Comparison of ENCODE assay signal across 11 mouse cellular contexts in genomic region chr17:7521127-7521526, GRCm38 (mm10).
DNase-seq lines count a peak whose midpoint lies in the region; ATAC-seq and TF ChIP-seq lines count a peak whose summit lies in the region.
"Had no signal": no experiment of that assay in that cellular context is flagged by ENCODE, and none has a peak within 500 bp of the region (broad histone marks: within the 10 kb centered on the region; RNA-seq: fewer than 3 reads in every experiment).

No protein-coding gene starts in this region.

- no peak for TF ChIP-seq POLR2A in kidney, adult 2 months (IDR thresholded peaks at IDR 0.05; ENCODE audit: low read depth, low read length)

- peak; percentile 75 for ATAC-seq in hindbrain, embryonic 15.5 days (ENCODE audit: low FRiP score, low read depth)

- no peaks in the 10 kb centered on the region for H3K9me3 ChIP-seq in hindbrain, embryonic 15.5 days
- H3K9me3 ChIP-seq: G1E; liver, embryonic 15.5 days had no signal

- DNase-seq in kidney, adult 2 months, result peak; percentile 10
- no peak for DNase-seq in kidney, adult 9 months
- DNase-seq in thymus, postnatal 0 days (ENCODE audit: low spot score), result peak; percentile 4
- no peak for DNase-seq in thymus, postnatal 14 days
- DNase-seq in gastrocnemius, postnatal 10 days, result no peak
- DNase-seq in adrenal gland, postnatal 4 days (ENCODE audit: low spot score in 2 of 2), result no peak
- DNase-seq: adrenal gland, adult 8-10 months; cerebellum, adult 9-11 months had no signal

- no peaks in the 10 kb centered on the region for H3K27me3 ChIP-seq in kidney, adult 2 months (replicated peaks; ENCODE audit: control insufficient read depth, insufficient read depth, low read length)
- no peaks in the 10 kb centered on the region for H3K27me3 ChIP-seq in hindbrain, embryonic 15.5 days
- H3K27me3 ChIP-seq: liver, embryonic 15.5 days had no signal

- no peak overlapping the region for H3K9ac ChIP-seq in hindbrain, embryonic 15.5 days
- H3K9ac ChIP-seq: liver, embryonic 15.5 days had no signal

- H3K27ac ChIP-seq in kidney, adult 2 months (ENCODE audit: insufficient read depth, low read depth, low read length), result no peak overlapping the region
- peak overlapping the region; percentile 67 for H3K27ac ChIP-seq in hindbrain, embryonic 15.5 days (replicated peaks)
- H3K27ac ChIP-seq: liver, embryonic 15.5 days had no signal

- no peak overlapping the region for H3K4me2 ChIP-seq in hindbrain, embryonic 15.5 days
- H3K4me2 ChIP-seq: liver, embryonic 15.5 days had no signal

- TF ChIP-seq CTCF in kidney, adult 2 months (conservative IDR thresholded peaks at IDR 0.05; ENCODE audit: insufficient read depth, insufficient read length, low read depth, low read length), result no peak

- H3K4me1 ChIP-seq in kidney, adult 2 months (ENCODE audit: control insufficient read depth, insufficient read depth, low read length), result peaks cover 2% of the 10 kb centered on the region; the same call in 1 of the 2 replicates
- no peaks in the 10 kb centered on the region for H3K4me1 ChIP-seq in hindbrain, embryonic 15.5 days (replicated peaks)
- H3K4me1 ChIP-seq: liver, embryonic 15.5 days had no signal

- H3K4me3 ChIP-seq in kidney, adult 2 months (ENCODE audit: insufficient read depth, low read depth, low read length), result no peak overlapping the region
- no peak overlapping the region for H3K4me3 ChIP-seq in hindbrain, embryonic 15.5 days
- H3K4me3 ChIP-seq: liver, embryonic 15.5 days had no signal

- H3K36me3 ChIP-seq in kidney, adult 2 months (ENCODE audit: control insufficient read depth, insufficient read depth, low read length), result no peaks in the 10 kb centered on the region
- no peaks in the 10 kb centered on the region for H3K36me3 ChIP-seq in hindbrain, embryonic 15.5 days
- H3K36me3 ChIP-seq: G1E; liver, embryonic 15.5 days had no signal

- WGBS in kidney, adult 2 months, result 45% methylated on average over 10 of the region's 10 CpGs
- 55% methylated on average over 10 of the region's 10 CpGs for WGBS in hindbrain, embryonic 15.5 days

Comparison
In these comparisons a context has a peak if more than half of its experiments do, and no peak if none do; other contexts are left out.
1. DNase-seq: peak in kidney, adult 2 months (single experiment) and thymus, postnatal 0 days (single experiment); none in kidney, adult 9 months (single experiment), thymus, postnatal 14 days (single experiment), gastrocnemius, postnatal 10 days (single experiment) and adrenal gland, postnatal 4 days (0 of 2).